Mouse (Mus musculus) embryo, embryonic 10 days (tissue): ENCODE data around the gene Vars2.

Source experiments
- DNase-seq: peaks from one replicate; pipeline ENCODE4 v3.0.0-alpha.2; 2015; ENCODE audit warnings: low spot score

The Vars2 gene

GRCm38 (mm10) chr17:35633992-35634391 is 33.4 kb downstream of the Vars2 start:
- peak; percentile 29 for DNase-seq

GRCm38 (mm10) chr17:35626537-35626936 is 40.9 kb downstream of the Vars2 start, which contains the start of gene Gm9573:
TSS of gene Gm9573 (minus strand) at chr17:35626637.
- no peak for DNase-seq

GRCm38 (mm10) chr17:35617127-35617526 is 50.3 kb downstream of the Vars2 start:
- no peak for DNase-seq
